Mouse (Mus musculus): ENCODE results near the gene Esrrb. TPM values are rescaled to one million over a fixed set of nuclear protein-coding genes. Genes with fewer than 3 reads are reported as not detected.

Gene Esrrb
- polyA plus RNA-seq, 1 experiment from 2014 or later: 4.7 TPM

DNA sequence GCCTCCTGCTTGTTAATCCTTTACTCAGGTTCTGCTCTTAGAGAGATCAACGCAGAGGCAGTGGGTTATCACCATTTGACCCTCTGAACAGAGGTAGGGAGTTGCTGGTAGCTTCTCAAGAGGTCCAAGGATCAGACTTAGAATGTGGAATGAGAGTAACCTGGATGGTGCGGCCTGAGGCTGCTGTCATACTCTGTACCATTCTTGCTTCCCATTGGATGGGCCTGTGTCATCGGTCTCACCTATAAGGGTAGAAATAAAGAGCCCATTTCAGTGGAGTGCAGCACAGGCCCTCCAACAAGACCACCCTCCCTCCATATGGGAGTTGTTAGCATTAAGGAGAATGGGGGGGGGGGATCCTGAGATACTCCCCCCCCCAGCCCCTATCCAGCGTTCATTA is 143.0 kb downstream of the Esrrb start:
- Histone ChIP-seq H3K4me1 (peaks cover 3% of the 10 kb centered on the region), H3K27ac (replicated peaks) (no peak overlapping the region), H3K36me3 (no peaks in the 10 kb centered on the region), H3K9ac (replicated peaks) (no peak overlapping the region), H3K4me2 (no peak overlapping the region), H3K9me3 (replicated peaks) (no peaks in the 10 kb centered on the region), H3K4me3 (replicated peaks) (no peak overlapping the region), H3K27me3 (replicated peaks) (no peaks in the 10 kb centered on the region)
- 89% methylated on average over 4 of the region's 4 CpGs for WGBS
- ATAC-seq (ENCODE audit: low FRiP score): no peak

DNA sequence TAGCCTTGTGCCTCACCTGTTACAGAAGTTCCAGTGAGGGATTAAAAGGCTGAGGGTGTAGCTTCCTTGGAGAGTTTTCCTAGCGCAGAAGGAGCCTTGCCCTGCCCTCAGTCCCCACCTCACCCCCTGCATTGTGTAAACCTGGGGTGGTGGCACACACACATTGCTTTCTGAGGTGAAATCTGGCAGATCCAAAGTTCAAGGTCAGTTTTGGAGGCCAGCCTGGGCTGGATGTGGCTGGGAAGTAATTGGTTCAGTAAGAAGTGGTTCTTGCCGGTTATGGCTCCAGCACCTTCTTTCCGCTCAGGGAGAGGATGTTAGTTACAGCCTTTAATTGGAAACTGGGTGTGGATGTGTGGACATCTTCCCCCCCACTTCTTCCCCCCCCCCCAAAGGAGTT is 143.4 kb downstream of the Esrrb start:
- no peak for ATAC-seq (ENCODE audit: low FRiP score)
- Histone ChIP-seq H3K9ac (replicated peaks) (no peak overlapping the region), H3K4me1 (peaks cover 2% of the 10 kb centered on the region), H3K9me3 (replicated peaks) (no peaks in the 10 kb centered on the region), H3K36me3 (no peaks in the 10 kb centered on the region), H3K4me2 (no peak overlapping the region), H3K4me3 (replicated peaks) (no peak overlapping the region), H3K27me3 (replicated peaks) (no peaks in the 10 kb centered on the region), H3K27ac (replicated peaks) (no peak overlapping the region)
- WGBS: 87% methylated on average over 3 of the region's 3 CpGs

DNA sequence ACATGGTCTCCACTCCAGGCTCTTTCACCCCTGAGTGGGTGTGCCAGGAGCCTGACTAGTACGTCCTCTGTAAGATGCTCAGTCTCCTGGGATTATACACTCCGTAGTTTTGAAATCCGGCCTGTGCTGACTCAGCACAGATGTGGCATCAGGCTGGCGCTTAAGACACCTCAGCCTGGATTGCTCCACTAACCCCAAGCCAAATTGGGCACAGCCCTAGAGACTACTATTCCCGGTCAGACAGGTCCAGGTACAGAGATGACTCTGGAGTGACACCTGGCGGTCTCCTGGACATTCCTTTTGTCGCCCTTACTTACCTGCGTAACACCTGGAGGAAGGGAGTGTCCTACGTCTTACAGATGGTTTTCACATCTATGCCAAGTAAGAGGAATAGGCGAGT is 146.8 kb downstream of the Esrrb start:
- Histone ChIP-seq H3K4me3 (replicated peaks) (no peak overlapping the region), H3K4me2 (no peak overlapping the region), H3K36me3 (no peaks in the 10 kb centered on the region), H3K9ac (replicated peaks) (no peak overlapping the region), H3K27me3 (replicated peaks) (0 out of 2 replicates have a peak, but pooled peaks cover 3% of the 10 kb centered on the region), H3K27ac (replicated peaks) (no peak overlapping the region), H3K4me1 (peaks cover 16% of the 10 kb centered on the region), H3K9me3 (replicated peaks) (no peaks in the 10 kb centered on the region)
- 85% methylated on average over 10 of the region's 10 CpGs for WGBS
- no peak for ATAC-seq (ENCODE audit: low FRiP score)

DNA sequence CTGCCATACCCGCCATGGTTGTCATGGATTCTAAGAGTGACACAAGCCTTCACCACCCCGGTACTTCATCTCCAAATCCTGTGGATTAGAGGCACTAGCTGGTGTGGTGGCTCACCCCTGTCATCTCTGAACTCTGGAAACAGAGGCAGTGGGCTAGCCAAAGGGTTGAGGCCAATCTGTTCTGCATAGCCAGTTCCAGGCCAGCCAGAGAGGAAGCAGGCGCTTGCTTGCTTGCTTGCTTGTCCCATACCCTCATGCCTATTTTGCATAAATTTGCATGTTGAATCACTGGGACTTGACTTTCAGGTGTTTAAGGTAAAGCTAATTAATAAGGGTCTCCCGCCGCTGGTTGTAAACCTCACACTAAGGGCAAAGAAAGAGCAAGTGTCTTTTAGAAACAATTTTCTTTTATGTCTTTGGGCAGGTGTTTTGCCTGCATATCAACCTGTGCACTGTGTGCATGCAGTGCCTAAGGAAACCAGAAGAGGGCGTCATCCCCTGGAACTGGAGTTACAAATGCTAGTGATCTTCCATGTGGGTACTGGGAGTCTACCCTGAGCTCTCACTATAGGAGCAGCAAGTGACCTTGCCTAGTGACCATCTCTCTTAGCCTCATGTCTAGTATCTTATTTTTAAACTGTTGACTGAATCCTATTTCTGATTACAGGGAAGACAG is 147.5 kb downstream of the Esrrb start:
- Histone ChIP-seq H3K27ac (replicated peaks) (no peak overlapping the region), H3K36me3 (no peaks in the 10 kb centered on the region), H3K27me3 (replicated peaks) (0 out of 2 replicates have a peak, but pooled peaks cover 3% of the 10 kb centered on the region), H3K4me2 (no peak overlapping the region), H3K4me3 (replicated peaks) (no peak overlapping the region), H3K4me1 (peaks cover 16% of the 10 kb centered on the region), H3K9ac (replicated peaks) (no peak overlapping the region), H3K9me3 (replicated peaks) (no peaks in the 10 kb centered on the region)
- ATAC-seq (ENCODE audit: low FRiP score): no peak
- WGBS: 74% methylated on average over 6 of the region's 6 CpGs

DNA sequence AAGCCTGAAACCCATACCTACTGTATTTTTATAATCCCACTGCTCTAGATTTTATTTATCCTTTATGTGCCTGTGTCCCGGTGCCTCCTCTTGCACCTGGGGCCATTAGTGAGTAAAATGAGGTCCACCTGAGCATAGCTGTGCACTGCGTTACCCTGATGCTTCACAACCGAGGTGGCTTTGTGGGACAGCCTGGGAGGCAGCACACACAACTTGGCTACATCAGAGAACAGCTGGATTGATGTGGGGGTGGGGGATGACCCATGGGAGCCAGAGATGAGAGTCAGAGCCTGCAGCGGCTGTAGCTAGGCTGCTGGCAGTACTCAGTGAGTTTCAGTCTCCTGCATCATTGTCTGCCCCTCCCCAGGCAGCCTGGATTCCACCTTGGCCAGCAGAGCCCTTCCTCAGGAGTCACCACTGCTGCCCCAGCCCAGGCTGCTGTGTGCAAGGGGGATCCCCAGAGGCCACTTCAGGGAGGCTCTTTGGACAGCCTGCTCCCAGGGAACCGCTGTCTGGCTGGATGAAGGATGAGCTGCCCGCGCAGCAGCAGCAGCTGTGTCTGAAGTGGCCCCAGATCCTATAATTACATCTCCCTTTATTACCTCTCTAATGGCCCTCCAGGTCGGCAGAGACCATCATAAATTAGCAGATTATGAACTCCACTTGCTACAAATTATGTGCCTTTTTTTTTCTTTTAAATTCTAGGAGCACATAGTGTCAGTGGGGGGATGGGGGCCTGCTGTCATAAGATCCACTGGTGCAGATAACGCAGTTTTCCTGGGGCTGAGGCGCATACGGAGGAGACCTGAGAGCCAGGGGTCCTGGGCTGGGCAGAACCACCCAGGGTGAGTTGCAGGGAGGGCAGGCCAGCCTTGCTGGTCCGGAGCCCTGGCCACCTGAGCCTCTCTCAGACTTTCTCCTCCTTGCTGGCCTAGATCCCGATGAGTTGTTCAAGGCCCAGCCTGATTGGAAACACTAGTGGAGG is 148.7 kb downstream of the Esrrb start:
- Histone ChIP-seq H3K36me3 (no peaks in the 10 kb centered on the region), H3K4me1 (peaks cover 16% of the 10 kb centered on the region), H3K27me3 (replicated peaks) (0 out of 2 replicates have a peak, but pooled peaks cover 3% of the 10 kb centered on the region), H3K9me3 (replicated peaks) (no peaks in the 10 kb centered on the region), H3K9ac (replicated peaks) (no peak overlapping the region), H3K27ac (replicated peaks) (0 out of 2 replicates have a peak overlapping the region, but pooled peaks have one; percentile 10), H3K4me2 (no peak overlapping the region), H3K4me3 (replicated peaks) (no peak overlapping the region)
- WGBS: 14% methylated on average over 13 of the region's 13 CpGs
- ATAC-seq (ENCODE audit: low FRiP score): peak; percentile 71

DNA sequence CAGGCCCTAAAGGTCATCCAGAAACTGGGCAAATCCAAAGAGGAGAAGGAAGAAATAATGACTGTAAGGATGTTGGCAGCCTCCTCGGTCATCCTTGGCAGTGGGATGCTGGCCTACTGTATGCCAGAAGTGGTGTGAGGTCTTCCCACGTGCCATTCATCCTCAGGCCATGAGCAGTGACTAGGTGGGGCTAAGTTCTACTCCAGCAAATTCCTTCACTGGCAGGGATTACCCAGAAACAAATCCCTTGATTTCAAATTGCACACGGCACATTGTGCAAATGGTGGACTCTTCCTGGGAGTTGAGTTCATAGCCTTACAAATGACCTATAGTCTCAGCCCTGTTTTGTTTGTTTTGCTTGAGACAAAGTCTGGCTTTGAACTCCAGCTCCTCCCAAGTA is 151.4 kb downstream of the Esrrb start:
- Histone ChIP-seq H3K27me3 (replicated peaks) (0 out of 2 replicates have a peak, but pooled peaks cover 6% of the 10 kb centered on the region), H3K4me2 (no peak overlapping the region), H3K27ac (replicated peaks) (no peak overlapping the region), H3K9me3 (replicated peaks) (no peaks in the 10 kb centered on the region), H3K4me3 (replicated peaks) (no peak overlapping the region), H3K4me1 (peaks cover 16% of the 10 kb centered on the region), H3K36me3 (no peaks in the 10 kb centered on the region), H3K9ac (replicated peaks) (no peak overlapping the region)
- no peak for ATAC-seq (ENCODE audit: low FRiP score)
- WGBS: 89% methylated on average over 3 of the region's 3 CpGs

DNA sequence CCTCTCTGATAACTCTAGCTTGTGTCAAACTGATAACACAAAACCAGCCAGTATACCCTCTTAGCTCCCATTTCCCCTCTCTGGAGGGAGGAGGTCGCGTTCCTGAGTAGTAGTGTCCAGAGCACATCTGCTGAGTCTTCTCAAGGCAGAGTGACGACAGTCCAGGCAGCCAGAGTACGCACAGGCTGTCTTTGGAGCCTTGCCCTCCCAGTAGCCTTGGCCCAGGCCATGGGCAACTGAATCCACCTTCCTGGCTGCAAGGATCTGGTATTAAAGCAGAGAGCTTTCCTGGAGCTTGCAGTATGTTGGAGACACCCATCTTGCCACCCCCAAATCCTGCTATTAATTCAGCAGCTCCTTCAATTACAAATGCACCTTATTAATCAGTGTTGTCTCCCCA is 152.7 kb downstream of the Esrrb start:
- Histone ChIP-seq H3K27me3 (replicated peaks) (0 out of 2 replicates have a peak, but pooled peaks cover 9% of the 10 kb centered on the region), H3K4me1 (peaks cover 20% of the 10 kb centered on the region), H3K27ac (replicated peaks) (no peak overlapping the region), H3K9ac (replicated peaks) (no peak overlapping the region), H3K36me3 (no peaks in the 10 kb centered on the region), H3K4me3 (replicated peaks) (no peak overlapping the region), H3K4me2 (no peak overlapping the region), H3K9me3 (replicated peaks) (no peaks in the 10 kb centered on the region)
- ATAC-seq (ENCODE audit: low FRiP score): no peak
- WGBS: 94% methylated on average over 4 of the region's 4 CpGs

DNA sequence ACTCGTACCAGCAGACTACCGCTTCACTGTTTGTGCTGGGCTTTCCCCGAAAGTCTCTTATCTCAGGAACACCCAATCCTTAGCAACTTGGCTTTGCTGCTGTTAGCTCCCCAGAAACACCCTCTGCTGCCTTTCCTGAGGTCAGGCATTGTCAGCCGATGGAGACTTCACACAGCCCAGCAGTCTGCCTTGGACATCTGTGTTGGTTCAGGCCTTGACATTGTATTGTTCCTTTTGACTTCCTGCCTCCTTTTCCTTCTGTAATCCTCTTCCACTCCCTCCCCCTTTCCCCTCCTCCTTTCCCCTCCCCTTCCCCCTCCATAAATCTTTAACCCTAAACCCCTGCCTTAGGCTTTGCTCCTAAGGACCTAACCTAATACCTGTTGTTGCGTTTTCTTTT is 155.7 kb downstream of the Esrrb start:
- H3K27me3 ChIP-seq (replicated peaks): 0 out of 2 replicates have a peak, but pooled peaks cover 8% of the 10 kb centered on the region
- H3K27ac ChIP-seq (replicated peaks): no peak overlapping the region
- no peak overlapping the region for H3K9ac ChIP-seq (replicated peaks)
- H3K9me3 ChIP-seq (replicated peaks): no peaks in the 10 kb centered on the region
- H3K4me3 ChIP-seq (replicated peaks): no peak overlapping the region
- ATAC-seq (ENCODE audit: low FRiP score): no peak
- no peak overlapping the region for H3K4me2 ChIP-seq
- H3K4me1 ChIP-seq: peaks cover 9% of the 10 kb centered on the region
- H3K36me3 ChIP-seq: no peaks in the 10 kb centered on the region
- whole genome bisulfite sequencing: 67% methylated on average over 5 of the region's 5 CpGs

DNA sequence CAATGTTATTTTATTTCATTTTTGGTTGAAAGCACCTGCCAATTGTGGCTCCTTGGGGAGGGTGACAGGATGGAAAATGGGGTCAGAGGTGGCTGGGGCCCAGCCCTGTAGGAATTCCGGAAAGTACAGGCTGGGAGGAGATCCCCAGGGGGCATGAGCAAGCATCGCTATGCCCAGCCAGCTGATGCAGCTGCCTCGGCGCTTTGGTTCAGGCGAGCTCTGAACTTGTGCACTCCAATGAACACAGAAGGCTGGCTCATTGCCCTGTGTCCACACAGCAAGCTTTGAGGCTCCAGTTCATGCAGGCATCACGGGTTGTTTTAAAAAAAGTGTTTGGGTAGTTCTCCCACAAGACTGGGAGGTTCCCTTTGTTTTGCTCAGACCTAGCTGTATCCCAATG is 156.8 kb downstream of the Esrrb start:
- Histone ChIP-seq H3K27me3 (replicated peaks) (0 out of 2 replicates have a peak, but pooled peaks cover 6% of the 10 kb centered on the region), H3K4me1 (peaks cover 9% of the 10 kb centered on the region), H3K9me3 (replicated peaks) (no peaks in the 10 kb centered on the region), H3K4me3 (replicated peaks) (no peak overlapping the region), H3K27ac (replicated peaks) (no peak overlapping the region), H3K9ac (replicated peaks) (no peak overlapping the region), H3K4me2 (no peak overlapping the region), H3K36me3 (no peaks in the 10 kb centered on the region)
- WGBS: 36% methylated on average over 6 of the region's 6 CpGs
- ATAC-seq (ENCODE audit: low FRiP score): no peak

DNA sequence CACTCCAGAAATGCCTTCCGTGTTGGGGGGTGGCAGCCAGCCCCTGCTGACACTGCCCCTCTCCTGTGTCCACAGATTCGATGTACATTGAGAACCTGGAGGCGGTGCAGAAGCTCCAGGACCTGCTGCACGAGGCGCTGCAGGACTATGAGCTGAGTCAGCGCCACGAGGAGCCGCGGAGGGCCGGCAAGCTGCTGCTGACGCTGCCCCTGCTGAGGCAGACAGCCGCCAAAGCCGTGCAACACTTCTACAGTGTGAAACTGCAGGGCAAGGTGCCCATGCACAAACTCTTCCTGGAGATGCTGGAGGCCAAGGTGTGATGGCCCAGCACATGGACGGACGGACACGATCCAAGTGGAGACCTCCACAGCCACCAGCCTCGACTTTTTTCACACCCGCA is 157.8 kb downstream of the Esrrb start:
- WGBS: 28% methylated on average over 18 of the region's 18 CpGs

DNA sequence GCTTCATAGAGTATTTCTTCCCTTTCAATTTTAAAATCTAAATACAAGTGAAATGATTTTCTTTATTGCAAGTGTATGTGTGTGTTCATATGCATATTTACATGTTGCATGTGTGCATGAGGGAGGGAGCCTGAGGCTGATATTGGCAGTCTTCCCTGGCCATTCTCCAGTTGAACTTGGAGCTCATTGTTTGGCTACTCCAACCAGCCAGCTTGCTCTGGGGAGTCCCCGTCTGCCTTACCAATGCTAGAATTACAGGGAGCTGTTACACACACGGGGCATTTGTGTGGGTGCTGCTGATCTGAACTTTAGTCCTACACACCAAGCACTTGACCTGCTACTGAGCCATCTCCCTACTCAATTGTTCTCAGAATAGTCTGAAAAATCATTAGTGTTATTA is 173.4 kb downstream of the Esrrb start:
- Histone ChIP-seq H3K27ac (replicated peaks) (no peak overlapping the region), H3K9me3 (replicated peaks) (no peaks in the 10 kb centered on the region), H3K27me3 (replicated peaks) (no peaks in the 10 kb centered on the region), H3K4me1 (no peaks in the 10 kb centered on the region), H3K4me3 (replicated peaks) (no peak overlapping the region), H3K36me3 (no peaks in the 10 kb centered on the region), H3K9ac (replicated peaks) (no peak overlapping the region), H3K4me2 (no peak overlapping the region)
- WGBS: 46% methylated on average over 2 of the region's 2 CpGs
- ATAC-seq (ENCODE audit: low FRiP score): no peak

More for the DNA sequence above, 157.8 kb downstream of the Esrrb start:
- Histone ChIP-seq H3K27me3 (replicated peaks) (0 out of 2 replicates have a peak, but pooled peaks cover 6% of the 10 kb centered on the region), H3K4me3 (replicated peaks) (no peak overlapping the region), H3K36me3 (no peaks in the 10 kb centered on the region), H3K4me1 (peaks cover 12% of the 10 kb centered on the region), H3K4me2 (no peak overlapping the region), H3K9me3 (replicated peaks) (no peaks in the 10 kb centered on the region), H3K9ac (replicated peaks) (no peak overlapping the region), H3K27ac (replicated peaks) (no peak overlapping the region)
- no peak; the same call in 1 of the 2 replicates for ATAC-seq (ENCODE audit: low FRiP score)

DNA sequence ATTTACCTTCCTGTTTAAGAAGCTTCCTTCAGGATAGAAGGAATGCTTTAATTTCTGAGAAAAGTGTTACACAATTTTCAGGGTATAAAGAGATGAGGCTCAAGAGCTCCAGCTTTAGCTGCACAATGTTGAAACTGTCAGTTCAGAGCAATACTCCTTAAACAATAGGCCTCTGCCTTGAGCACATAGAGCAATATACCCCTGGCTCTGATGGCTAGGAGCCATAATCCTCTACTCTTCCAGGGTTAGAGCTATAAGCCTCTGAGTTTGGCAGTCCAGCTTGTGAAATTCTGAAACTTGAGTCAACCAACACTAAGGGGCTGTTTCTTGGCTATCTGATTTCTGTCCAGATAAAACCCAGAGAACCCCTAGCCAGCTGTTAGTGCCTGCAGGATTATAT is 176.9 kb downstream of the Esrrb start:
- no peaks in the 10 kb centered on the region for H3K4me1 ChIP-seq
- ATAC-seq (ENCODE audit: low FRiP score): no peak
- no peaks in the 10 kb centered on the region for H3K9me3 ChIP-seq (replicated peaks)
- no peaks in the 10 kb centered on the region for H3K36me3 ChIP-seq
- no peak overlapping the region for H3K27ac ChIP-seq (replicated peaks)
- H3K27me3 ChIP-seq (replicated peaks): no peaks in the 10 kb centered on the region
- H3K9ac ChIP-seq (replicated peaks): no peak overlapping the region
- H3K4me2 ChIP-seq: no peak overlapping the region
- no peak overlapping the region for H3K4me3 ChIP-seq (replicated peaks)

Data from neural tube, embryonic 15.5 days (tissue).